Mouse (Mus musculus) heart, embryonic 10.5 days (tissue): ENCODE measurements around the gene Sympk. TPM values are rescaled to one million over a fixed set of nuclear protein-coding genes. Genes with fewer than 3 reads are reported as not detected.

Source experiments
- microRNA-seq: library from miRNA; unstranded; fragments of <30 nt; microRNA quantifications from one replicate; pipeline ENCODE4, GENCODE M21; 2017
- polyA plus RNA-seq: library from polyadenylated mRNA; unstranded; fragments of >200 nt; fragmentation: Nextera tagmentation; extraction: Ambion mirVana; gene quantifications from 2 replicates; pipeline ENCODE4 v1.2.1, GENCODE M21; 2016

Sympk gene
- polyA plus RNA-seq, 1 experiment from 2014 or later: 44.5 TPM

Small RNA genes lying within 50 kb of the gene (microRNA-seq; reads per million reads assigned to microRNA genes)
- not detected for gene Mir3100

Other genes starting within 250 kb of the Sympk start
- not detected in 2 replicates for gene Psg19, start 225.9 kb upstream of the Sympk start, polyA plus RNA-seq
- not detected in 2 replicates for gene Psg17, start 202.8 kb upstream of the Sympk start, polyA plus RNA-seq
- 0.04 and 0.21 TPM in 2 replicates for gene Mill2, start 184.4 kb upstream of the Sympk start, polyA plus RNA-seq
- gene Pglyrp1, start 153.0 kb upstream of the Sympk start, polyA plus RNA-seq: 0.26 and 0.43 TPM in 2 replicates
- 26.9 and 29.4 TPM in 2 replicates for gene Ccdc61, start 114.0 kb upstream of the Sympk start, polyA plus RNA-seq
- 0.53 and 0.57 TPM in 2 replicates for gene Nova2, start 98.5 kb upstream of the Sympk start, polyA plus RNA-seq
- not detected in 2 replicates for gene Nanos2, start 37.0 kb upstream of the Sympk start, polyA plus RNA-seq
- gene Mypop, start 33.1 kb upstream of the Sympk start, polyA plus RNA-seq: 2.1 and 3.3 TPM in 2 replicates
- 14.9 and 27.0 TPM in 2 replicates for gene Irf2bp1, start 20.3 kb upstream of the Sympk start, polyA plus RNA-seq
- gene Foxa3, start 839 bp upstream of the Sympk start, polyA plus RNA-seq: 0.36 and 8.6 TPM in 2 replicates
- gene Rsph6a, start 30.3 kb downstream of the Sympk start, polyA plus RNA-seq: not detected in 2 replicates
- 14.8 and 18.0 TPM in 2 replicates for gene Dmwd, start 51.9 kb downstream of the Sympk start, polyA plus RNA-seq
- 16.9 and 17.7 TPM in 2 replicates for gene Dmpk, start 59.5 kb downstream of the Sympk start, polyA plus RNA-seq
- 5.7 and 6.1 TPM in 2 replicates for gene Six5, start 70.2 kb downstream of the Sympk start, polyA plus RNA-seq
- gene Gm4969, start 94.0 kb downstream of the Sympk start, polyA plus RNA-seq: 1.7 and 2.1 TPM in 2 replicates
- 12.2 and 13.1 TPM in 2 replicates for gene Fbxo46, start 95.5 kb downstream of the Sympk start, polyA plus RNA-seq
- 10.8 and 12.1 TPM in 2 replicates for gene Qpctl, start 124.9 kb downstream of the Sympk start, polyA plus RNA-seq
- 132 and 142 TPM in 2 replicates for gene Snrpd2, start 125.3 kb downstream of the Sympk start, polyA plus RNA-seq
- gene Gipr, start 141.8 kb downstream of the Sympk start, polyA plus RNA-seq: 9.7 and 12.8 TPM in 2 replicates
- 12.2 and 14.2 TPM in 2 replicates for gene Eml2, start 152.0 kb downstream of the Sympk start, polyA plus RNA-seq
- gene Gpr4, start 188.2 kb downstream of the Sympk start, polyA plus RNA-seq: 1.0 and 1.8 TPM in 2 replicates
- gene Opa3, start 204.0 kb downstream of the Sympk start, polyA plus RNA-seq: 46.8 and 47.9 TPM in 2 replicates
- 99.0 and 112 TPM in 2 replicates for gene Vasp, start 247.4 kb downstream of the Sympk start, polyA plus RNA-seq